Comparison of ENCODE assay signal across 10 mouse cellular contexts in genomic region chr13:113378980-113379410, GRCm38 (mm10).
DNase-seq lines count a peak whose midpoint lies in the region; ATAC-seq and TF ChIP-seq lines count a peak whose summit lies in the region.
"Had no signal": no experiment of that assay in that cellular context is flagged by ENCODE, and none has a peak within 500 bp of the region (broad histone marks: within the 10 kb centered on the region; RNA-seq: fewer than 3 reads in every experiment).

No protein-coding gene starts in this region.

- no peak for DNase-seq in frontal cortex, postnatal 14 days (ENCODE audit: low spot score in 2 of 2)
- peak; percentile 20 for DNase-seq in retina, embryonic 14.5 days (ENCODE audit: low spot score)
- DNase-seq in retina, postnatal 1 day: no peak
- DNase-seq in left cerebral cortex, adult 9 months (ENCODE audit: low spot score in 2 of 2): peak; percentile 38 to 51
- peak; percentile 74 for DNase-seq in splenic B cell, adult 2 months (ENCODE audit: low read depth, low spot score)
- DNase-seq in forebrain, postnatal 0 days: no peak
- DNase-seq: gastrocnemius, postnatal 10 days had no signal

- no peak overlapping the region for H3K27ac ChIP-seq in intestine, postnatal 0 days (ENCODE audit: low read depth, low read length)
- H3K27ac ChIP-seq in forebrain, postnatal 0 days (ENCODE audit: low read depth, low read length): no peak overlapping the region
- H3K27ac ChIP-seq: hindbrain, embryonic 15.5 days had no signal

- H3K36me3 ChIP-seq in splenic B cell, adult 2 months (ENCODE audit: control insufficient read depth, insufficient read depth, low read length, poor library complexity, severe bottlenecking): no peaks in the 10 kb centered on the region
- H3K36me3 ChIP-seq in intestine, postnatal 0 days (ENCODE audit: control insufficient read depth, insufficient read depth): no peaks in the 10 kb centered on the region
- no peaks in the 10 kb centered on the region for H3K36me3 ChIP-seq in forebrain, postnatal 0 days (ENCODE audit: insufficient read depth)
- H3K36me3 ChIP-seq: hindbrain, embryonic 15.5 days had no signal

- H3K4me1 ChIP-seq in intestine, postnatal 0 days (replicated peaks; ENCODE audit: control insufficient read depth, insufficient read depth, low read length): no peaks in the 10 kb centered on the region
- no peaks in the 10 kb centered on the region for H3K4me1 ChIP-seq in forebrain, postnatal 0 days (ENCODE audit: insufficient read depth)

- peak; percentile 85 for ATAC-seq in frontal cortex, adult (ENCODE audit: low TSS enrichment)
- ATAC-seq in intestine, postnatal 0 days: no peak
- no peak for ATAC-seq in forebrain, postnatal 0 days

- TF ChIP-seq CTCF in intestine, postnatal 0 days (IDR thresholded peaks at IDR 0.05; ENCODE audit: low read depth): no peak
- no peak for TF ChIP-seq CTCF in forebrain, postnatal 0 days (IDR thresholded peaks at IDR 0.05; ENCODE audit: low read depth)

- no peak overlapping the region for H3K4me3 ChIP-seq in intestine, postnatal 0 days (ENCODE audit: low read depth, low read length)
- H3K4me3 ChIP-seq in forebrain, postnatal 0 days (ENCODE audit: low read depth, low read length): no peak overlapping the region
- H3K4me3 ChIP-seq: hindbrain, embryonic 15.5 days had no signal

- H3K9me3 ChIP-seq in intestine, postnatal 0 days (ENCODE audit: control insufficient read depth): no peaks in the 10 kb centered on the region
- H3K9me3 ChIP-seq in forebrain, postnatal 0 days (ENCODE audit: low read length): no peaks in the 10 kb centered on the region
- H3K9me3 ChIP-seq: hindbrain, embryonic 15.5 days had no signal

- H3K9ac ChIP-seq in intestine, postnatal 0 days (ENCODE audit: low read depth, low read length): no peak overlapping the region
- H3K9ac ChIP-seq in forebrain, postnatal 0 days: no peak overlapping the region
- H3K9ac ChIP-seq: hindbrain, embryonic 15.5 days had no signal

- H3K27me3 ChIP-seq in splenic B cell, adult 2 months (ENCODE audit: control insufficient read depth, insufficient read depth, low read length, poor library complexity, severe bottlenecking): no peaks in the 10 kb centered on the region
- no peaks in the 10 kb centered on the region for H3K27me3 ChIP-seq in intestine, postnatal 0 days (replicated peaks; ENCODE audit: control insufficient read depth, insufficient read depth, low read length)
- H3K27me3 ChIP-seq in forebrain, postnatal 0 days (ENCODE audit: insufficient read depth, low read length): no peaks in the 10 kb centered on the region
- H3K27me3 ChIP-seq: hindbrain, embryonic 15.5 days had no signal

- H3K4me2 ChIP-seq in intestine, postnatal 0 days (replicated peaks; ENCODE audit: low read depth): no peak overlapping the region
- H3K4me2 ChIP-seq in forebrain, postnatal 0 days (ENCODE audit: low read depth): no peak overlapping the region
- H3K4me2 ChIP-seq: hindbrain, embryonic 15.5 days had no signal

- 88% methylated on average over 8 of the region's 8 CpGs for WGBS in intestine, postnatal 0 days
- WGBS in forebrain, postnatal 0 days: 86% methylated on average over 8 of the region's 8 CpGs

Comparison
In these comparisons a context has a peak if more than half of its experiments do, and no peak if none do; other contexts are left out.
1. DNase-seq: peak in retina, embryonic 14.5 days (single experiment), left cerebral cortex, adult 9 months (2 of 2) and splenic B cell, adult 2 months (single experiment); none in frontal cortex, postnatal 14 days (0 of 2), retina, postnatal 1 day (single experiment) and forebrain, postnatal 0 days (single experiment).